Mouse (Mus musculus): ENCODE measurements around the gene Folr2. TPM values are rescaled to one million over a fixed set of nuclear protein-coding genes. Genes with fewer than 3 reads are reported as not detected.

Folr2 gene
- polyA plus RNA-seq, 1 experiment = 9.3 TPM

- no peak for DNase-seq
- Histone ChIP-seq H3K27me3 (ENCODE audit: control insufficient read depth, insufficient read depth, low read length) (no peaks in the 10 kb centered on the region), H3K36me3 (ENCODE audit: control insufficient read depth, insufficient read depth, low read length) (no peaks in the 10 kb centered on the region), H3K4me3 (ENCODE audit: control insufficient read depth, insufficient read depth, low read length) (no peak overlapping the region), H3K4me1 (replicated peaks; ENCODE audit: control insufficient read depth, insufficient read depth, low read length) (0 out of 2 replicates have a peak, but pooled peaks cover 2% of the 10 kb centered on the region), H3K27ac (ENCODE audit: control insufficient read depth, insufficient read depth, low read length) (no peak overlapping the region)
- TF ChIP-seq POLR2A (IDR thresholded peaks at IDR 0.05; ENCODE audit: control insufficient read depth, extremely low read depth, insufficient read depth, low read length, poor library complexity) (no peak), CTCF (IDR thresholded peaks at IDR 0.05; ENCODE audit: borderline replicate concordance, control insufficient read depth, extremely low read depth, insufficient read depth, low read length, poor library complexity) (no peak)
- WGBS = 34% methylated on average over 9 of the region's 9 CpGs
Measured at GRCm38 (mm10) chr7:101858362-101858761, 1.4 kb upstream of the Folr2 start.

DNA sequence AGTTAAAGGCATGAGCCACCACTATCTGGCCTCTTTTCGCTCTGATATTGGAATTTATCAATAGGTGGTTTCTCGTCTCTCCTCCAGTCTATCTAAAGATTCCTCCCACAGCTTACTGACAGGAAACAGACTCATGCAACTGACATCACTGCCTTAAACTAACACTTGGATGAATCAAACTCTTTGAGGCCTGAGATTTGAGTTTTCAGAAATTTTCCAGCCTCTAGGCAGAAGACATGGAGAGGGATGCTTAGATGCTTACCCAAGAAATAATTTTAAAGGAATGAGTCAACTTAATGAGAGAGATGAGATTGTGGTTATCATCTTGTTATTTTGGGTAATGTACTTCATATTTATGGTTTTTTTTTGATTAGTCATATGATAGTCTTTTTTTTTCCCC is 3.2 kb downstream of the Folr2 start:
- H3K4me3 ChIP-seq (ENCODE audit: control insufficient read depth, insufficient read depth, low read length) = no peak overlapping the region
- no peak overlapping the region for H3K27ac ChIP-seq (ENCODE audit: control insufficient read depth, insufficient read depth, low read length)
- 0 out of 2 replicates have a peak, but pooled peaks cover 2% of the 10 kb centered on the region for H3K4me1 ChIP-seq (replicated peaks; ENCODE audit: control insufficient read depth, insufficient read depth, low read length)
- H3K27me3 ChIP-seq (ENCODE audit: control insufficient read depth, insufficient read depth, low read length) = no peaks in the 10 kb centered on the region
- TF ChIP-seq CTCF (IDR thresholded peaks at IDR 0.05; ENCODE audit: borderline replicate concordance, control insufficient read depth, extremely low read depth, insufficient read depth, low read length, poor library complexity) = no peak
- no peak for TF ChIP-seq POLR2A (IDR thresholded peaks at IDR 0.05; ENCODE audit: control insufficient read depth, extremely low read depth, insufficient read depth, low read length, poor library complexity)
- no peak for DNase-seq
- H3K36me3 ChIP-seq (ENCODE audit: control insufficient read depth, insufficient read depth, low read length) = no peaks in the 10 kb centered on the region
- 79% methylated on average over 2 of the region's 2 CpGs for WGBS

DNA sequence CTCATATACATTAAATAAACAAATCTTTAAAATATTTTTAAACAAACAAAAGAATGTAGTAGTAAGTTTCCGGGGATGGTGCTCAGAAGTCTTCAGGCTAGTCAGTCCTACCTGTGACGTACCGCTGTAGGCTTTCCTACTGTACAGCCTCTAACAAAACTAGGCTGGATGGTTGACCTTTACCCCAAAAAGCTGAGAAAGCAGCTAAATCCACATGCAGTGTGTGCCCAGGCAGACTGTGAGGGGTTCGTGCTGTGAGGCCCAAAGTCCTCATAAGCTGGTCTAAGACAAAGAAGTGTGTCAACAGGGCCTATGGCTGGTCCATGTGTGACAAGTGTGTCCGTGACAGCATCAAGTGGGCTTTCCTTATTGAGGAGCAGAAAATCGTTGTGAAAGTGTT is 4.1 kb downstream of the Folr2 start:
- no peaks in the 10 kb centered on the region for H3K4me1 ChIP-seq (replicated peaks; ENCODE audit: control insufficient read depth, insufficient read depth, low read length)
- H3K36me3 ChIP-seq (ENCODE audit: control insufficient read depth, insufficient read depth, low read length) = no peaks in the 10 kb centered on the region
- no peak for TF ChIP-seq CTCF (IDR thresholded peaks at IDR 0.05; ENCODE audit: borderline replicate concordance, control insufficient read depth, extremely low read depth, insufficient read depth, low read length, poor library complexity)
- TF ChIP-seq POLR2A (IDR thresholded peaks at IDR 0.05; ENCODE audit: control insufficient read depth, extremely low read depth, insufficient read depth, low read length, poor library complexity) = no peak
- H3K27ac ChIP-seq (ENCODE audit: control insufficient read depth, insufficient read depth, low read length) = no peak overlapping the region
- H3K27me3 ChIP-seq (ENCODE audit: control insufficient read depth, insufficient read depth, low read length) = no peaks in the 10 kb centered on the region
- WGBS = 92% methylated on average over 6 of the region's 6 CpGs
- no peak for DNase-seq
- H3K4me3 ChIP-seq (ENCODE audit: control insufficient read depth, insufficient read depth, low read length) = no peak overlapping the region

DNA sequence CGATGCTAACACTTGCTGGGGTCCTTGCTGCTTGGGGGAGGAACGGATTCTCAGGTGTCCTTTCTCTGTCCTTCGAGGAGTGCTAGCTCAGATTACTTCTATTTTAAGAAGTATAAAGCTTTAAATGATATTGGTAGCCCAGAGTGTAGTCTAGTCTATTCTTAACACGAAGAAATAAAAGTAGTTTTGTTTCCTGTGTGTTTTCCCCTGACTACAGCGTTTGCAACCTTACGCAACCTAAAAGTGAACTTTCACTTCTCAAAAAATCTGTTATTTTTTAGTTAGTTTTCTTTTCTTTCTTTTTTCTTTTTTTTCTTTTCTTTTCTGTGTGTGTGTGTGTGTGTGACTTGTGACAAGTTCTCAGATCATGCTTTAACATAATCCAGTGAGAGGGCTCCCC is 5.3 kb downstream of the Folr2 start:
- no peaks in the 10 kb centered on the region for H3K4me1 ChIP-seq (replicated peaks; ENCODE audit: control insufficient read depth, insufficient read depth, low read length)
- no peaks in the 10 kb centered on the region for H3K36me3 ChIP-seq (ENCODE audit: control insufficient read depth, insufficient read depth, low read length)
- no peaks in the 10 kb centered on the region for H3K27me3 ChIP-seq (ENCODE audit: control insufficient read depth, insufficient read depth, low read length)
- TF ChIP-seq CTCF (IDR thresholded peaks at IDR 0.05; ENCODE audit: borderline replicate concordance, control insufficient read depth, extremely low read depth, insufficient read depth, low read length, poor library complexity) (no peak), POLR2A (IDR thresholded peaks at IDR 0.05; ENCODE audit: control insufficient read depth, extremely low read depth, insufficient read depth, low read length, poor library complexity) (no peak)
- WGBS = 49% methylated on average over 6 of the region's 6 CpGs
- H3K27ac ChIP-seq (ENCODE audit: control insufficient read depth, insufficient read depth, low read length) = no peak overlapping the region
- DNase-seq = no peak
- no peak overlapping the region for H3K4me3 ChIP-seq (ENCODE audit: control insufficient read depth, insufficient read depth, low read length)

GRCm38 (mm10) chr7:101847934-101848333 is 9.1 kb downstream of the Folr2 start:
- Histone ChIP-seq H3K27ac (ENCODE audit: control insufficient read depth, insufficient read depth, low read length) (no peak overlapping the region), H3K36me3 (ENCODE audit: control insufficient read depth, insufficient read depth, low read length) (no peaks in the 10 kb centered on the region), H3K27me3 (ENCODE audit: control insufficient read depth, insufficient read depth, low read length) (no peaks in the 10 kb centered on the region), H3K4me1 (replicated peaks; ENCODE audit: control insufficient read depth, insufficient read depth, low read length) (no peaks in the 10 kb centered on the region), H3K4me3 (ENCODE audit: control insufficient read depth, insufficient read depth, low read length) (no peak overlapping the region)
- no peak for DNase-seq
- TF ChIP-seq CTCF (IDR thresholded peaks at IDR 0.05; ENCODE audit: borderline replicate concordance, control insufficient read depth, extremely low read depth, insufficient read depth, low read length, poor library complexity) = no peak
- TF ChIP-seq POLR2A (IDR thresholded peaks at IDR 0.05; ENCODE audit: control insufficient read depth, extremely low read depth, insufficient read depth, low read length, poor library complexity) = no peak
- WGBS = 93% methylated on average over 1 of the region's 1 CpGs

DNA sequence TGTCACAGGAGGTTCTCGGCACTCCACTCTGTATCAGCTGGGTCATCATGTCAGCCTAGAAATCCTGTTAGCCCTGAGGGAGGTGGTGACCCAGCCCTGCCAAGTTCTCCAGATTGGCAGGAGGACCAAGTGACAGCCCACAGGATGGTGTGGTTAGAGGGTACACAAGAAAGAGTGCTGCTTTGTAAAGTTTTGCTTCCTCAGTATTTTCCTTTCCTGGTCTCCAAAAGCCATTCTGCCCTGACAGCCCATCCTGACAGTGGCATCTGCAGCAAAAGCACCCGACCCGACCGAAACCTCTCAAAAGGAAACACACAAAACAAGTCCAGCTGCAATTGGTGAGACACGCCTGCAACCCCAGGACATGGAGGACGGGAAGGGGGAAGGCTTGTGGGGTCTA is 12.8 kb downstream of the Folr2 start:
- Histone ChIP-seq H3K36me3 (ENCODE audit: control insufficient read depth, insufficient read depth, low read length) (no peaks in the 10 kb centered on the region), H3K4me1 (replicated peaks; ENCODE audit: control insufficient read depth, insufficient read depth, low read length) (no peaks in the 10 kb centered on the region), H3K27me3 (ENCODE audit: control insufficient read depth, insufficient read depth, low read length) (no peaks in the 10 kb centered on the region; the same call in 1 of the 2 replicates), H3K27ac (ENCODE audit: control insufficient read depth, insufficient read depth, low read length) (no peak overlapping the region), H3K4me3 (ENCODE audit: control insufficient read depth, insufficient read depth, low read length) (no peak overlapping the region)
- 72% methylated on average over 6 of the region's 6 CpGs for WGBS
- TF ChIP-seq POLR2A (IDR thresholded peaks at IDR 0.05; ENCODE audit: control insufficient read depth, extremely low read depth, insufficient read depth, low read length, poor library complexity) (no peak), CTCF (IDR thresholded peaks at IDR 0.05; ENCODE audit: borderline replicate concordance, control insufficient read depth, extremely low read depth, insufficient read depth, low read length, poor library complexity) (no peak)
- no peak for DNase-seq
